Mouse (Mus musculus): ENCODE data around the gene Ankar.
A peak's percentile ranks its signal among the peaks of the same experiment; 100 is the strongest.

DNA sequence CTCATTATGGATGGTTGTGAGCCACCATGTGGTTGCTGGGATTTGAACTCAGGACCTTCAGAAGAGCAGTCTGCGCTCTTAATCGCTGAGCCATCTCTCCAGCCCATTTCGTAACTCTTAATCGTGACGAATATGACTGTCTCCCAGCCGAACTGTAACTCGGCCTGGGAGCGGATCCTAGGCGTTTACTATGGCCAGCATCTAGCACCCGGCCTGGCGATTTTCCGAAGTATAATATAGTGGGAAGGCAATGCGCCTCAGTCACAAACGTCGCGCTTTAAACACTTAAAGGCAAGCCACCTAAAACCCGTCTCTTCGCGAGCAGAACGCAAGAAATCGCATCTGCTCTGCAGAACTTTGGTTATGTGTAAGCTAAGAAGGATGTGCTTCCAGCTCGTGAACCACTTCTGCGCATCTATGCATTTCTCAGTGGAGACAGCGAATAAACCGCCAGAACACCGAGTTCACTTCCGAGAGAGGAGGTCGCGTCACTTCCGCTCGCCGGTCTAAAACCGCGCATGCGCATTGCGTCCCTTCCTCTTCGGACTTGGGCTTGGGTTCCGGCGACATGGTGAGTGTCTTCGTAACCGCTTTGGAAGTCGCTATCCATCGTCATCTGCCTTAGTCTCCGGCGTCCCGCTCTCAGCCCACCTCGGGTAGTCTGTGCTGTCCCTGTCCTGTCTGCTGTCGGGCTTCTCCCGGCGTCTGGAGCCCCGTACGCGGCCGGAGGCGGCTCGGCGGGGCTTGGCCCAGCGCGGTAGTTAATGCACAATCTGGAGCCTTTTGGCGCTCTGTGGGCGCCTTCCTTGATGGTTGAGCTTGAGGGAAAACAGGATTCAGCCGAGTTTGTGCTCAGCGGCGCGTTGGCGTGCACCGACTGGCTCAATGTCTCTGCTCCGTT, 10.6 kb upstream of the Ankar start, which contains the start of gene Rpl37a:
- TF ChIP-seq CTCF (IDR thresholded peaks at IDR 0.05; ENCODE audit: insufficient read depth, low read depth, low read length) (no peak), POLR2A (IDR thresholded peaks at IDR 0.05; ENCODE audit: insufficient read depth, low read depth, low read length) (peak; percentile 53)

Data from olfactory bulb, adult 2 months (tissue).